Mouse (Mus musculus) thymus, adult 18-20 months (tissue): ENCODE results near the gene 1810049J17Rik.
A peak's percentile ranks its signal among the peaks of the same experiment; 100 is the strongest.
"Not testable (repeated sequence)": the region's sequence is repeated elsewhere in the genome, so short reads cannot be mapped to it uniquely, and the experiment has no call there.

ENCODE experiments used
- DNase-seq, 2 experiments: peaks; one replicate each; pipeline ENCODE4 v3.0.0; 2022; ENCODE audit warnings: mixed read lengths in 2 of 2

1810049J17Rik gene

GRCm38 (mm10) chr15:12321788-12322621, at the start of gene 1810049J17Rik:
Gene 1810049J17Rik, minus strand, starts transcription at chr15:12321899.
- DNase-seq: peak; percentile 38 to 41

DNA sequence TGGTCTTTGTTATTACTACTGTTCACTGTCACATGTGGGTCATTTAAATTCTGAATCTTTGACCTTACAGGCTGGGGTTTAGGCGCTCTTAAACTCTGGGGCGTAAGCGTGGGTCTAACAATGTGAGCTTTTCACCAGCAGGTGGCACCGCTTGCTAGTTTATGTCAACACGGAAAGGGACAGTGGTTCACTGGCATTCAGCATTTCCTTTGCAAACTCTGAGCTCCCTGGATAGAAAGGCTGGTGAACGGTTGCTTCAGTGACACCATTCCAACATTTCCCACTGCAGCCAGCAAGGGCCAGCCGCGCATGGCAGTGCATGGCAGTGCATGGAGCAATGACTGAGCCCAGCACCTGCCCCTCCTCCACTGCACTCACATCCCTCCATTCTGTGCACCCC, 49.5 kb upstream of the 1810049J17Rik start:
- peak in 1 of 2 experiments; percentile 30 for DNase-seq

DNA sequence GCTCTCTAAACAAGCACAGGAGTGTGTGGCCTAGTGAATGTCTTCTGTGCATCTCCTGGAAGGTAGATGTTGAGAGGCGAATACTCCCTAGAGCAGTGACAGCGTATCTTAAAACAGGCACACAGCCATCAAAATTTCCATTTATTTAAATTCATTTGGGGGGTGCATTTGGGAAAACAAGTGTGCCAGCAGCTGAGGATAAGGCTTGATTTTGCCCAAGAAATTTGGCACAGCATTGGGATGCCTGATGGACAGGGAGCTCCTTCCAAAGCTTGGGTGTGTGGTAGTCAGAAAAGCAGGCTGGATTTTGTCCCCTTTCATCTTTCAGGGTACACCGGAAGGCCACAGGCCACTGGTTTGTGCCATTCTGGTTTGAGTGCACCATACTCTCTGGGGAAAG, 48.4 kb upstream of the 1810049J17Rik start:
- no peak for DNase-seq

GRCm38 (mm10) chr15:12368850-12369249, 47.2 kb upstream of the 1810049J17Rik start:
- no peak for DNase-seq

DNA sequence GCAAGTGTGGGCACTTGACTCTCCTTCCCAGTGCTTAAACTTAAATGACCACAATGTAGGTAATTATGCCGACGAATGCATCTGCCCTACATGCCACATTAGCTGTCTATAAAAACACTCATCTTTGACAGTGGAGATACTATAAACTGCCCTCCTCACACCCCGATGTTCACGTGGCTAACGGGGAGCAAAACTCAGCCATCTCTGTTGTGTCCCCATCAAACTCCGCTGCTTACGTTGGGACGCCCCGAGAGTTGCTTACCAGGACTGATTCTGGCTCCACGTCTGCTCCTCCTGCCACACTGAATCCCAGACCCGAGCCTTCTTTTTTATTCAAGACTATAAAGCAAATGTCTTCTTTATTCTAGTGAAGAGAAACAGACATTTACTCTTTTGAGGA, 46.7 kb upstream of the 1810049J17Rik start:
- DNase-seq: no peak

GRCm38 (mm10) chr15:12367306-12368080, 45.8 kb upstream of the 1810049J17Rik start:
- DNase-seq: no peak

- DNase-seq: not testable (repeated sequence)
Observed at GRCm38 (mm10) chr15:12366580-12367305, 45.0 kb upstream of the 1810049J17Rik start.

- DNase-seq: no peak
Observed at GRCm38 (mm10) chr15:12366072-12366469, 44.4 kb upstream of the 1810049J17Rik start.

DNA sequence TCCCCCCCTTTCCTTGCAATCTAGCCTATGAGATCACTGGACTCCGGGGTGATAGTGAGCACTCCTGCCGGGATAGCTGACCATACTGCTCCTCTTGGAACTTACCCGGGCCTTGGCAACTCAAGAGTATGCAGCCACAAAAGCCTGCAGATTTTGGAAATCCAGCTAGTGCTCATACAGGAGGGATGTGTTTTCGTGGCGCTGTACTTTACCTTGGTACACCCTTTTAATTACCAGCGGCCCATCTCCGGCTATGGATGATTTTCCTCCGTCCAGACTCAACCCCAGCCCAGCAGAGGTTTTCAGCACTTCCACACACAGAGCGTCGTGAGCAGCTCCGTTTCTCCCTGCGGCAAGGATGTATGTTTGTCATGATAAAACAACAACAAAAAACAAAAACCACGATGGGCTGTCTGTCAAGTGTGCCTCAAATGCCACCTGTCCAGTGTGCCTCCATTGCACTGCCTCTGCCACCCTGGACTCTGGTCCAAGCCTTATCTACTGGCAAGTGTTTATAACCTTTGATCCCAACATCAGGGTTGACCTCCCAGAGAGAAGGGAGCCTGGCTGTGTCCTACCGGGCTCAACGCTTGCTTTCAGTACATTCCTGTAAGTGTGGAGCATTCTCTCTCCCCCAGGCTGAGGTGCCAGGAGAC, 43.8 kb upstream of the 1810049J17Rik start:
- DNase-seq: no peak

GRCm38 (mm10) chr15:12364096-12364495, 42.4 kb upstream of the 1810049J17Rik start:
- no peak for DNase-seq

DNA sequence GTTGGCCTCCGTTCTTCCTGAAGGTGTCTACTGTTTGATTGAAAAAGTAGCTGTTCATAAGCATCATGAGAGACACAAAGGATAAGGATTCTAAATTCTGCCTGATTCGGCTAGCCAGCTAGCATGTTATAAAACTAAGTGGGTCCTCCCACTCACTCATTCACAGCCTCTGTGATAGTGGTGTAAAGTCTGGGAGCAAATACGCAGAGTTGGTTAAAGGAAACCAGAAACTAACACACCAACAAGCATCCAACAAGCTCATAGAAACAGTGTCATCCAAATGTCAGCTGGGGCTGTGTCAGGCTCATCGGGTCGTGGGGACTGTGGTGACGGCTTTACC, 41.0 kb upstream of the 1810049J17Rik start:
- DNase-seq: no peak

- DNase-seq: no peak
Observed at GRCm38 (mm10) chr15:12362001-12362700, 40.5 kb upstream of the 1810049J17Rik start.

- no peak for DNase-seq
Observed at GRCm38 (mm10) chr15:12360519-12361212, 39.0 kb upstream of the 1810049J17Rik start.

DNA sequence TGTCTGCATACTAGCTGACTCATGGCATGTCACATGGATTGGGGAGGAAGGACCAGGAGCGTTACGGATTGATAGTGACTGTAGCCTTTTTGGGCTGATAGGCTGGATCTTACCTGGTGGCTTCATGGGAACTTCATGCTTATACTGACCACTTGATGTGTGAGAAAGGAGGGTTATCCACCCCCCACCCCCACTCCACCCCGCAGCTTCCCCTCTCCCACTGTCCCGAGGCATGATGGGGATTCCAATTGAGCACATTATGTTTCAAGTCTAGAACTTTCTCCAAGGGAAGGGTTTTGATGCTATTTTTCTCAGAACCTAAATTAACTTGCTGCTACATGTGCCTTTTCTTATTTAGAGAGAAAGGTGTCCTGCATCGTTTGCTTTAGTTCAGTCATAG, 36.7 kb upstream of the 1810049J17Rik start:
- no peak for DNase-seq

DNA sequence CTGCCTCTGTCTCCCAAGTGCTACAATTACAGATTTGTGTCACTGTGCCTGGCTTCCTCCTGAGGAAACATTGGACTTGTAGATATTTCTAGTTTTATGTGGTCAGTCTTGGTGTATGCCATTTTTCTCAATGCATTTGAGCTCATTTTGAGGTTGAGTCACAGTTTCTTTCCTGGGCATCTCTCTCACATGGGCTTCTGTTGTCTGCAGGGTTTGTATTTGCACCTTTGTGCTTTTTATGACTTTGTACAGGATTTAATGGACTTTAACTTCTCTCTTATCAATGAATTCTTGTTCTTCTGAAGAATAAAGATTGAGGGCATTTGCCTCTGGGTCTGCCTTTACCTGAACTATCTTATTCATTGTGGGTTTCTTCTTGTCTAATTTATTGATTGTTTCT, 35.8 kb upstream of the 1810049J17Rik start:
- no peak for DNase-seq

GRCm38 (mm10) chr15:12355907-12356306, 34.2 kb upstream of the 1810049J17Rik start:
- no peak for DNase-seq

DNA sequence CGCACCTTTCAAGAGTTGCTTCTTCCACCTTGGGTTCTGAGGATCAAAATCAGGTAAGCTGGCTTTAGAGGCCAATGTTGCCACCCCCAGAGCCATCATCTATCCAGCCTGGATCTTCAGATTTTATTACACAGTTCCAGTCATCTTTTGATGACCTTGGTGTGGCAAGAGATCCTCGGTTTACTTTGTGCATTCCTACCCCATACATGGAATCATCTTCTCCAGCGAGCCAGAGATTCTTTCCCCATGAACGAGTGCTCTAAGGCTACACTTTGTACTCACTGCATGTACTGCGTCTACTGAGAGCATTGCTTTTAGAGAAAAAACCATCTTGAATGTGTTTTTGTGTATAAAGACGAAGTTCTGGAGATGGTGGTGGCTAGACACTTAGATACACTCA, 33.6 kb upstream of the 1810049J17Rik start:
- no peak for DNase-seq

DNA sequence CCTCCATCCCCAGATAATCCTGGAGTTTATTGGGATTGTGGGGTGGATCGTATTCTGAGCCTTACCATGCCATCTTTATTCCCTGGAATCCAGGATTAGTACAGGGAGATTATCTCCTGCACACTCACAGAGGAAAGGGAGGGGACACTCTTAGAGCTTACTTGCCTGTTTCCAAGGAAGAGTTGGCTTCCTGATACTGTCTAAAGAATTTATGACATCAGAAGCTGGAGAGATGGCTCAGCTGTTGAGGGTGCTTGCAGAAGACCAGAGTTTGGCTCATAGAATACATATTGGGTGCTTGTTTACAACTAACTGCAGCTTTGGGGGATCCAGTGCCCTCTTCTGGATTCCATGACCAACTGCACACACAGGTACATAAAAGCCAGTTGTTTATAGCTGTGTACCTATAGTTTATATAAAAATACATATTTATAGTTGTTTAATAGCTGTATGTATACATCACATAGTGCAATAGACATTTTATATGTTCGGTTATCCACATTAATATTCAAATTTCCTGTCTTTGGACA, 32.6 kb upstream of the 1810049J17Rik start:
- no peak for DNase-seq

GRCm38 (mm10) chr15:12351470-12351869, 29.8 kb upstream of the 1810049J17Rik start:
- no peak for DNase-seq

DNA sequence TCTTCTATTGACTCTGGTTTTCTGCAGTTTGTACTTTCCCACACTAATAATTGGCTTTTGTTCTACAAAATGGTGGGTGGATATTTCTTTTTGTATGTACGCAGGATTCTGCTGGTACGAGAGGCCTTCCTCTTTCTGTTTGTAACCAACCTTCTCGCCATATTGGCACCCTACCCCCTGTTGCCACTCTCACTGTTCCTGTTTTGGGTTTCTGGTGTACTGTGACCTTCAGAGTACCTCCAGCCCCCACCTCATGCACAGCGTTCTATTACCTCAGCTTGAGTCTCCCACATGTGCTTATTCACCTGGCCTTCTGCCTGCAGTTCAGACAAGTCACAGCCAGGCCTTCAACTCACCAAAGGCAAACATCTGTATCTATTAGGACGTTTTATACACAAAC, 28.1 kb upstream of the 1810049J17Rik start:
- no peak for DNase-seq

- no peak for DNase-seq
Observed at GRCm38 (mm10) chr15:12348950-12349349, 27.3 kb upstream of the 1810049J17Rik start.
